8 mouse cellular contexts compared by ENCODE assay signal in genomic region chr17:51812261-51812941, GRCm38 (mm10). TPM values are rescaled to one million over a fixed set of nuclear protein-coding genes. Genes with fewer than 3 reads are reported as not detected.
A peak's percentile ranks its signal among the peaks of the same experiment; 100 is the strongest.
DNase-seq lines count a peak whose midpoint lies in the region; ATAC-seq and TF ChIP-seq lines count a peak whose summit lies in the region.

No protein-coding gene starts in this region.

- no peaks in the 10 kb centered on the region for H3K36me3 ChIP-seq in forebrain, postnatal 0 days (ENCODE audit: insufficient read depth)
- no peaks in the 10 kb centered on the region for H3K36me3 ChIP-seq in kidney, postnatal 0 days (ENCODE audit: insufficient read depth, low read length)
- no peaks in the 10 kb centered on the region for H3K36me3 ChIP-seq in midbrain, postnatal 0 days (ENCODE audit: insufficient read depth, low read length)

- peak overlapping the region; percentile 94 for H3K4me3 ChIP-seq in forebrain, postnatal 0 days (ENCODE audit: low read depth, low read length)
- peak overlapping the region; percentile 85 for H3K4me3 ChIP-seq in kidney, postnatal 0 days (replicated peaks; ENCODE audit: low read depth, low read length)
- H3K4me3 ChIP-seq in midbrain, postnatal 0 days (ENCODE audit: low read depth, low read length), result peak overlapping the region; percentile 96

- peak; percentile 46 to 78 for DNase-seq in adrenal gland, adult (ENCODE audit: inconsistent age in 2 of 2, low spot score in 1 of 2)
- no peak for DNase-seq in adrenal gland, postnatal 4 days (ENCODE audit: low spot score in 2 of 2)
- peak; percentile 24 to 37 for DNase-seq in spleen, adult 18-20 months
- DNase-seq in spleen, postnatal 14 days (ENCODE audit: low spot score in 2 of 2), result no peak
- no peak for DNase-seq in forebrain, postnatal 0 days
- peak; percentile 21 for DNase-seq in kidney, postnatal 0 days (ENCODE audit: low spot score)
- peak; percentile 45 for DNase-seq in midbrain, postnatal 0 days (ENCODE audit: low spot score)
- DNase-seq in yolk sac, embryonic 10.5 days (ENCODE audit: low spot score), result peak; percentile 44

- H3K4me1 ChIP-seq in forebrain, postnatal 0 days (ENCODE audit: insufficient read depth), result peaks cover 2% of the 10 kb centered on the region; the same call in 1 of the 2 replicates
- no peaks in the 10 kb centered on the region for H3K4me1 ChIP-seq in kidney, postnatal 0 days (replicated peaks; ENCODE audit: insufficient read depth, low read length)
- H3K4me1 ChIP-seq in midbrain, postnatal 0 days (ENCODE audit: insufficient read depth, low read length), result 0 out of 2 replicates have a peak, but pooled peaks cover 2% of the 10 kb centered on the region

- peak; percentile 50 for ATAC-seq in forebrain, postnatal 0 days
- ATAC-seq in kidney, postnatal 0 days (replicated peaks; ENCODE audit: low FRiP score, low read depth), result peak; percentile 57
- peak; percentile 61 for ATAC-seq in midbrain, postnatal 0 days (ENCODE audit: low FRiP score)

- no peak for TF ChIP-seq CTCF in forebrain, postnatal 0 days (IDR thresholded peaks at IDR 0.05; ENCODE audit: low read depth)
- TF ChIP-seq CTCF in kidney, postnatal 0 days (IDR thresholded peaks at IDR 0.05; ENCODE audit: low read depth), result no peak
- no peak for TF ChIP-seq CTCF in midbrain, postnatal 0 days (IDR thresholded peaks at IDR 0.05)

- H3K9me3 ChIP-seq in forebrain, postnatal 0 days (ENCODE audit: low read length), result no peaks in the 10 kb centered on the region
- no peaks in the 10 kb centered on the region for H3K9me3 ChIP-seq in kidney, postnatal 0 days (replicated peaks; ENCODE audit: low read length)
- no peaks in the 10 kb centered on the region for H3K9me3 ChIP-seq in midbrain, postnatal 0 days (ENCODE audit: low read length)

- H3K27ac ChIP-seq in forebrain, postnatal 0 days (ENCODE audit: low read depth, low read length), result peak overlapping the region; percentile 90
- H3K27ac ChIP-seq in kidney, postnatal 0 days, result peak overlapping the region; percentile 50
- peak overlapping the region; percentile 80 for H3K27ac ChIP-seq in midbrain, postnatal 0 days (ENCODE audit: low read depth, low read length)

- peak overlapping the region; percentile 83 for H3K9ac ChIP-seq in forebrain, postnatal 0 days
- peak overlapping the region; percentile 74 for H3K9ac ChIP-seq in kidney, postnatal 0 days (ENCODE audit: low read depth, low read length)
- H3K9ac ChIP-seq in midbrain, postnatal 0 days (replicated peaks; ENCODE audit: low read length, poor library complexity, severe bottlenecking), result peak overlapping the region; percentile 84

- no peaks in the 10 kb centered on the region for H3K27me3 ChIP-seq in forebrain, postnatal 0 days (ENCODE audit: insufficient read depth, low read length)
- no peaks in the 10 kb centered on the region for H3K27me3 ChIP-seq in kidney, postnatal 0 days (ENCODE audit: insufficient read depth, low read length)
- no peaks in the 10 kb centered on the region for H3K27me3 ChIP-seq in midbrain, postnatal 0 days (ENCODE audit: insufficient read depth, low read length)

- peak overlapping the region; percentile 80 for H3K4me2 ChIP-seq in forebrain, postnatal 0 days (ENCODE audit: low read depth)
- peak overlapping the region; percentile 97 for H3K4me2 ChIP-seq in kidney, postnatal 0 days (ENCODE audit: low read length)
- H3K4me2 ChIP-seq in midbrain, postnatal 0 days (ENCODE audit: low read depth, low read length, poor library complexity, severe bottlenecking), result peak overlapping the region; percentile 81

- WGBS in forebrain, postnatal 0 days, result under 1% methylated on average over 43 of the region's 48 CpGs
- under 1% methylated on average over 27 of the region's 48 CpGs for WGBS in kidney, postnatal 0 days
- WGBS in midbrain, postnatal 0 days, result under 1% methylated on average over 36 of the region's 48 CpGs

RNA-seq across cellular contexts. Expression of gene Satb1, which starts 20.7 kb away (rescaled TPM):
- 10 to 100 TPM; 29.3 to 36.0 TPM for total RNA-seq in adrenal gland, postnatal 4 days (2021)
- total RNA-seq in forebrain, postnatal 0 days (2014; rRNA removed), result 48.5 and 49.8 TPM in 2 replicates
- 23.2 and 26.8 TPM in 2 replicates for polyA plus RNA-seq in forebrain, postnatal 0 days (2015; fragmentation: Nextera tagmentation; extraction: Ambion mirVana)
- polyA plus RNA-seq in kidney, postnatal 0 days (2015; fragmentation: Nextera tagmentation; extraction: Ambion mirVana), result 5.5 TPM in 2 replicates
- 26.6 and 29.8 TPM in 2 replicates for total RNA-seq in midbrain, postnatal 0 days (2014; rRNA removed)
- 11.7 and 13.6 TPM in 2 replicates for polyA plus RNA-seq in midbrain, postnatal 0 days (2015; fragmentation: Nextera tagmentation; extraction: Ambion mirVana)

Comparison
In these comparisons a context has a peak if more than half of its experiments do, and no peak if none do; other contexts are left out.
1. DNase-seq: peak in adrenal gland, adult (2 of 2), spleen, adult 18-20 months (2 of 2), kidney, postnatal 0 days (single experiment), midbrain, postnatal 0 days (single experiment) and yolk sac, embryonic 10.5 days (single experiment); none in adrenal gland, postnatal 4 days (0 of 2), spleen, postnatal 14 days (0 of 2) and forebrain, postnatal 0 days (single experiment).
2. Peak in every context shown above with its lines, with median percentiles within 50 percentile points of each other: ATAC-seq, H3K27ac ChIP-seq, H3K4me2 ChIP-seq, H3K4me3 ChIP-seq and H3K9ac ChIP-seq.